Mouse (Mus musculus) thymus, adult 18-20 months (tissue): ENCODE data around the gene Ctnnd2.
"Not testable (repeated sequence)": the region's sequence is repeated elsewhere in the genome, so short reads cannot be mapped to it uniquely, and the experiment has no call there.

Experiments
- DNase-seq, 2 experiments: peaks; one replicate each; pipeline ENCODE4 v3.0.0; 2022; ENCODE audit warnings: mixed read lengths in 2 of 2

Ctnnd2 gene

DNA sequence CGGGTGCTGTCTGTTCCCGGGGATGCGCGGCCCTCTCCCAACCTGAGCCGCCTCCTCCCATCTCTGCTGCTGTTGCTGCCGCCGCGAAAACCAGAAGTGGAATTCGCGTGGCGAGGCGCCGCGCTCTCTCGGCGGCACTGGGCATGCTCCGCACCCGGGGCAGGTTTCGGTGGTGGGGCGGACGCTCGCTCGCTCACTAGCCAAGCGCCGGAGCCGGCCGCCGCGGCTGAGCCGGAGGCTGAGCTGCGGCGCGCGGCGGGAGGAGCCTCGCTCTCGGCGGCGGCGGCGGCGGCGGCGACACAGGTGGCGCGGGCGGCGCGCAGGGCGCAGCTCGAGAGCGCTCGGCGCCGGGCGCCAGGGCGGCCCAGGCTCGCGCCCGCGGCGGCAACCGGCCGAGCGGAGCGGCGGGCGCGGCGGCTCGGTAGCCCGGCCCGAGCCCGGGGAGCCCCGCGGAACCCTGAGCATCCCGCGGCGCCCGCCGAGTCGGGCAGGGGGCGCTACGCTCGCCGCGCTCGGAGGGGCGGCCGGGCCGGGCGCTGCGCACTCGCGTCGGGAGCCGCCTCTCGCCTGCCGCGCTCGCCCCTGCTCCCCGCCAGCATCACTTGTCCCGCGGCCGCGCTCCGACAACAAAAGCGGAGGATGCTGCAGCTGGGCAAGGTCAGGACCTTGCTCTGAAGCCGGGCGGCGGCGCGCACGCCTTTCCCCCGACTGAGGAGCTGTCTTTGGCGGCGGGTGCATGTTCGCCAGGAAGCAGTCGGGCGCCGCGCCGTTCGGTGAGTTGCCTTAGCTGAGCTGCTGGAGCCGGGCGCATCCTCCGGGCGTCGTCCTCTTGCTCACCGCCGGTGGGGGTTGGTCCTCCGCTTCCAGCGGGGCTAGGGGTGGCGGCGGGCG lies at the start of gene Ctnnd2:
Gene Ctnnd2 (plus strand): TSS at position 203 of the 891 bp plus-strand sequence.
- DNase-seq: no peak

DNA sequence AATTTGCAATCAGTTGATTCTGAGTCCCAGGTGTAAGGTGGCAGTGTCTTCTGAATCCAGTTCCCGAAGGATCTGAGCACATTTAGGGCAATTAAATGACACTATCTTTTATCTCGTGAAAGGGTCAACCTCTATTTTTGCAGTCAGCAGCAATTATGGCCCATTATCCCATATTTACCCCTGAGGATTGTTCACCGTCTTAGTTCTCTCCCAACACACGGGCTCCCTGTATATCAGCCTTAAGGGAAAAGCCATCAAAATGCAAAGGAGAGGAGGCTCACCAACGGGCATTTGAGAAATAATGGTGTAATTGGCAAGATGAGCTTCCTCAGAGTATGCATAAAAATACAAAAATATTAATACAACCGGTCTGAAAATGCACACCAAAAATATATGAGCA lies 41.7 kb upstream of the Ctnnd2 start:
- no peak for DNase-seq

DNA sequence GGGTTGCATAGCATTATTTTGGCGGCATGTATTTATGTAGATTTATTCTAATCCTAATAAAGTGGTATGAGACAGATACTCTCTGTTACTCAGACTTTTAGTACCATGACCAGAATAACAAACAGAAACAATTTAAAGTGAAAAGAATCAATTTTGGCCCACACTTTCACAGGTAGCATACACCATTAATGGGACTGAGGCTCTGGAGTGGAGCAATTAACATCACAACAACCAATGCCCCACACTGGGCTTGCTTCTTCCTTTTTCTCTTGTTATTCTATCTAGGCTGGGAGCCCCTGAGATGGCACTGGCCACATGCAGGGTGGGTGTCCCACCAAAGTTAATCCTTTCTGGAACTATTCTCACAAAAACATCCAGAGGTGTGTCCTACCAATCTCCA lies 32.8 kb upstream of the Ctnnd2 start:
- not testable (repeated sequence) for DNase-seq

DNA sequence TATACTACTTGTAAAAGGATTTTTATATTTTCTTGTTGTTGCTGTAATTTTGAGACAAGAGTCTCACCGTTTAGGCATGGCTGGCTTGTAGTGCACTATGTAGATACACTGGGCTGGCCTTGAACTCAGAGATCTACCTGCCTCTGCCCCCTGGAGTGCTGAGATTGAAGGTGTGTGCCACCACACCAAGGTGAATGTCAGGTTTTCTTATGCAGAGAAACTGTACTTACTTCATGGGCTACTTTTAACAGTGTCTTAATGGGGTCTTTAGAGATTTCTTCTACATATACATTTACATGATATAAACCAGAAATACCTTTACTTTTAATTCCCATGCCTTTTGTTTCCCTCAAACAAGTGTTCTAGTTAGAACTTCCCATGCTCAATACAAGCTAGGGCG lies 27.0 kb upstream of the Ctnnd2 start:
- DNase-seq: no peak

DNA sequence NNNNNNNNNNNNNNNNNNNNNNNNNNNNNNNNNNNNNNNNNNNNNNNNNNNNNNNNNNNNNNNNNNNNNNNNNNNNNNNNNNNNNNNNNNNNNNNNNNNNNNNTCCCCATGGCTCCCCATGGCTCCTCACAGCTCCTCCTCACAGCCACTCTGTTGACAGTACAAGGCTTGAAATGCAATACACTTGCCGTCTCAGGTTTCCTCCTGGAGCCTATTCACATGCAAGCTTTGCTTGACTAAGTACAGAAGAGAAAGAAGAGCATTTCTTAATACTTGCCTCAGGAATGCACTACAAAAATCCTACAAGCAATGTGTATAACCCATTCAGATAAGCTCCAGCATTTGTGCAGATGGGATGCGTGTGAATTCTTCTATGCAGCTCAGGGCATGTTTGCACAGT lies 20.2 kb upstream of the Ctnnd2 start:
- no peak for DNase-seq

DNA sequence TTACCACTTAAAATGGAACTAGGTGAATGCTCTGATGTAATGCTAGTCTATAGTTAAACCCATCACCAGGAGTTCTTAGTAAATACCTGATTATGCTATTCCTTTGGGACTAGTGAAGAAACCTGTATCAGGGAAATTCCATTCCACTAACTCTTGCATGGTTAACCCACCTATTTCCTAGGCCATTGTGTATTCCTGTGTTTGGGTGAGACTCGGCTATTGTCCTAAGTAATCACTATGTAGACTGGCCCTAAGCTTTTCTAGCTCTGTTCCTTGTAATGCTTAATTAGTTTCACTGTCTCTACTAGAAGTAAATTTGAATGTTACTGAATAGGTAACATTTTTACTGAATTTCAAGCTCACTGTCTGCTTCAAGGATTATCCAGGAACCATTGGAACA lies 14.4 kb upstream of the Ctnnd2 start:
- no peak for DNase-seq

DNA sequence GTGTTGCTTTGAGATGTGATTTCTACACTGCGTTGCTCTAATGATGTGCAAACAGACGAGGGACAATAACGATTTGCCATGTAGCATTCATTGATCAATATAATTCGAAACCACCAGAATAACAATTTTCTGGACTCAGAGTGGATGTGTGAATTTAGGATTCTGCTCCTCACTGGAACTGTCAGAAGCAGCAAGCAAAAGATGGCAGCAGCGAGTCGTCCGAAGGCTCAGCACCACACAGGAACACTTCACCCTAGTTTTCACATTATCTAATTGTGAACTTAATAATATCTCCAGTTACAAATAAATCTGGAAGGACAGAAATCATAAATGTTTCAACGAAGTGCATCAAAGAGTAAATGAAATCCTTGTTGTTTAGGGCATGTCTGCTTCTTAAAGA lies 2.4 kb upstream of the Ctnnd2 start:
- no peak for DNase-seq

DNA sequence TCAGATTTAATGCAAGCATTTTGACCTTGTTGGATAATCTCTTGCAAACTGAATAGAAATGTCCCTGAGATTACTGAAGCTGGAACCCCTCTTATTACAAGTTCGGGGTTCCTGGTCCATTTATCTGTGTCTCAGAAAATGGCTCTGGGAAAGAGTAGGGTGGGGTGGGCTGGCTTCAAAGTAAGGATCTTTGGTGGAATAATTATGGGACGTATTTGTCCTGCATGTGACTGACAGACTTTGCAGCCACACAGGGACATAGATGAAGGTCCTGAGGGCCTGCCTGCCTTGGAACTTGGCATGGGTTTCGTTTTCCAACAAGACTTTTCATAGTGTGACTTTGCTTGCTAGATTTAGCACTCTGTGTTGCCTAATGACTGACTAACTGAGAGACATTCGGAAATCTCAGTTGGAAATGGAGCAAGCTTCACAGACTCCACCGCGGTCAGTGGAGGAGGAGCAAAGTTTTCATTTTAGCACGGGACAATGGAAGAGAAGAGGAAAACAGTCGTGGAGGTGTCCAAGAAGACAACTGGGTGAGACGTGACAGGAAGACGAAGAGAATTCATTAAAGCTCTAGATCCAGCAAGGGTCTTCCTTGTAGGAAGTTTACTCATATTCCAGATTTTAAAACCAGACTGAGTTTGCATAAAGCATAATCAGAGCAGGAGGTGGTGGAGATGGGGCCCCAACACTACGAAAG lies 749 bp upstream of the Ctnnd2 start:
- DNase-seq: no peak

DNA sequence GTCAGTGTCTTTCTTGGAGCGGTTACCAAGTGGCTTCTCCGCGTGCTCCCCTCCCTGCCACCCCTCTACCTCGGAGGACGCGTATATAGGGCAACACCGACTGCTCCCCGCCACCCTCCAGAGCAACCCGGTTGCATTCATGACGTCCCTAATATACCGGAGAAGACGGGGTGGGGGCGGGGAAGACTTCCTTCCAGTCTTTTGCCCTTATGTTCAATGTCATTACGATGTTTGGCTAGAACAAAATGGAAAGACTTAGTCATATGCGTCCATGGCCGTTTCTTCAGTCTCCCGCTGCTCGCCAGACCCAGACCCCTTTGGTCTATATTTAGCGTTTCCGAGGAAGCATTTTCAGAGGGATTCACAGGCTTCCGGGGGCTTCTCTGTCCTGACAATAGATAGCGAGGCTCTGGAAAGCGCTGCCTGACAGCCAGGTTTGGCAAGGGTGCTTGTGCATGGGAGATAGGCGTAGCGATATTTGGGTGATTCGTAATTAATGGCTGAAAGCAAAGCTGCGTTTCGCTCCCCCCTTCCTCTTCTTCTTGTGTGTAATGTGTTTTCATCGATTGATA lies 1.1 kb downstream of the Ctnnd2 start:
- DNase-seq: no peak

DNA sequence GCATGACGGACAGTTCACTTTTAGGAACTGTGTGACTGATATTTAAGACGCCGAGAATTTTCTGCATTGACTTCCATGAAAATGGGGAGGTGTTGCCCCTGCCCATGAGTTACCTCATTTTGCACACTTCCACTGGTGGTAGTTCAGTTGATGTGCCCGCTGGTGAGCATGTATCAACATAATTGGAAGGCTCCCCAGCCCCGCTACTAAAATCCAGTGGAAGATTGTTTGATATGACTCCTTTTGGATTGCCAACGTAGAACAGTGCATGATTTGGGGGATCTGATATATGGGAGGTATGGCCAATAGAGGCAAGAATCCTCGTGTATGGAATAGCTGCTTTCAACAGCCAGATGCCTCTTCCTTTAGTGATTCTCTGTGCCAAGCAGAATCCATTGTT lies 1.9 kb downstream of the Ctnnd2 start:
- no peak for DNase-seq

DNA sequence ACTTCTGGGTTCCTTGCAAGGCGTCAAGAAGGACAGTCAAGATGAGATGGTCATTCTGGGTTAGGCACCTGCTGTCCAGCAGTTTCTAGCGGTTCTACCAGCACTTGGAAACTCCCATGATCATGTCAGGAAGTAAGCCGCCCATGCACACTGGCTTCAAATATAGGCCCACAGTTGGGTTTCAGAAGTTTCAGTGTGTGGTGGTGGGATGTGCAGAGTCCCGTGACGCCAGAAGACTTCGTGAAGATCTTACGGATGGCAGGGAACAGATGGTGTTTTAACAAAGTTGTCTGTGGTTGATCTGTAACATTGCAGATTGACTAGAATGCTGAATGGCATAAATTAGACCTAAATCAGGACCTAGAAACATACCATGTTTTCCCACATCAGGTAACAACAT lies 11.6 kb downstream of the Ctnnd2 start:
- DNase-seq: no peak

DNA sequence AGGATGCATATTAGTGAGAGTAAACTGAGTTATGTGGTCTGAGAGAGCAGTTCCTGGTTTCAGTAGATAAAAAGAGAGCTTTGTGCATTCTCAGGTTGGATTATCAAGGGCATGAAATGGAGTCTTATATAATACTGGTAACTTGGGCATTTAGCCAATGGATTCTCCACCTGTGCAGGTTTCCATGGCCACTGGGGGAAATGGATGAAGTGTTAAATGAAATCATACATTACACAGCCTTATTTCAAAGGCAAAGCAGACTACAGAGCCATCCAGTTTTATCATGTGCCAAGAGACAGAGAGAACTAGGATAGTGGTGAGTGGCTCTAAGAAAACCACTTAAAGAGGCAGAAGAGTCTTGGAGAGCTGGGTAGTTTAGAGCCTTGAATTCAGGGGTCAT lies 18.5 kb downstream of the Ctnnd2 start:
- DNase-seq: no peak

DNA sequence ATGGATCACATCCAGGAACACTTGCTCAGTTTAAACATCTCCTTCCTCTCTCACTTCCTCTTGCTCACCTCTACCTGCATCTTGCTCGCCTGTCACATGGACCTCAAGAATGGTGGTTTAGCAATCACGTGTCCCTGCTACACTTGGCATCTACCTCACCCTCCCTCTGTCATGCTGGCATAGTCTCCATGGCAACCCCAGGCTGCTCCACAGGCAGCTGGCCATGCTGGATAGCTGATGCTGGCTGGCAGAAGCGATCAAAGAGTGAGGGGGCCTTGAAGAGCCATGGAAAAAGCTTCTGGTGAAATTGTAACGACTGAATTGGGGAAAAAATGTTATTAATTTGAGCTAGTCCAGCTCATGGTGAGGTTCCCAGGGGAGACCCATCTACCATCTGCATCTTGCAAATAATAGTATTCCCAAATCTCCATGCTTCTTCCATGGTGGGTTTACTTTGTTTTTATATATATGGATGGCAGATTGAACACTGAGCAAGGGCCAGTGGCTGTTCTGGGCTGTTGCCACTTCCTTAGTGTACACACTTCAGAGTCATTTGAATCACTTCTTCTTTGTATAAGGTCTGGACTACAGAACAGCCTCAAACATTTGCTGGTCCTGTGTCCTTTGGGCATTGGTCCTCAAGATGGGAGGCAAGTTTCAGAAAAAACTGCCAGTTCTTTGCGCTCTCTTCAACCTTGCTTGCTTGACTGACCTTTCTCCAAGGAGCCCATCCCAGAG lies 19.7 kb downstream of the Ctnnd2 start:
- DNase-seq: no peak

DNA sequence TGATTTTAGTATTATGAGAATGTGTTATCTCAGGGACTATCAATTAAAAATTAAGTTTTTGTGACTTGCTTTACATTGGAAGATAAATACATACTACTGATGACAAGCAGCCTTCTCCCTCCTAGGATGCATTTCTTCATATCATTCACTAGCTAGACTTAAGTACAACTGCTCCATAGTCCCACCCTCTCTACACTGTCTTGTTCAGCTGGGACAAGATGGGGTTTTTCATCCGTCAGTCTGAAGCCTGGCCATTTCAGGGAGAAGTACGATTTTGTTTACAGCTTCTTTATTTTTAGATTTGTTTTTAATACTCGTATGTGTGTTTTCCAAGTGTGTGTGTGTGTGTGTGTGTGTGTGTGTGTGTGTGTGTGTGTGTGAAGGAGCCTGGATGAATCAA lies 26.0 kb downstream of the Ctnnd2 start:
- DNase-seq: no peak

DNA sequence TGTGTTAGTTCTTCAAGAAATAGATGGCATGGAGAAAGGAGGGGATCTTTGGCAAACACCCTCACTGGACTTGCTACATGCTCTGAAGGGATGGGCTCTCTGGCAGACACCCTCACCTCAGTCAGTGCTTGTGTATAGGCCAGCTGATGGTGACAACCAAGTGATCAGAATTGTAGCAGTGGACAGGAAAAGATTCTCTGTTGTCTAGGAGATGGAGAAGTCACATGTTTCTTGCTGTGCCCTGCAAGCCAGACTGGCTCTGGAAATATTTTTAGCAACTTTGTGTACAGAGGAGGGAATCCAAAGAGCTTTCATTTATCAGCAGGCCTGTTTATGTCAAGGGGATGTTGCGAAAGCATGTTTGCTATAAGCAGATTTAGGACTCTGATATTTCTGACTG lies 27.4 kb downstream of the Ctnnd2 start:
- DNase-seq: no peak

DNA sequence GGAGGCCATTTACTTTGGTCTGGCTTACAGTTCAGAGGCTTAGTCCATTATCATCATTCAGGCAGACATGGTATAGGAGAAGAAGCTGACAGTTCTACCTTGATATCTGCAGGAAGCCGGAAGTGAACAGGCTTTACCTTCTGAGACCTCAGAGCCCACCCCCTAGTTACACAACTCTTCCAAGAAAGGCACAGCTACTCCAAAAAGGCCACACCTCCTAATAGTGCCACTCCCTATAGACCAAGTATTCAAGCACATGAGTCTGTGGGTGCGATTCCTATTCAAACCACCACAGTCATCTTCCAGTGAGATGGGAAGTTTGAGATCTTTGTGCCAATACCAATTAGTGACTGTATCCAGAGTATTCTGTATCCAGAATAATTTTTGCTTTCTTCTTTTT lies 28.8 kb downstream of the Ctnnd2 start:
- DNase-seq: no peak

DNA sequence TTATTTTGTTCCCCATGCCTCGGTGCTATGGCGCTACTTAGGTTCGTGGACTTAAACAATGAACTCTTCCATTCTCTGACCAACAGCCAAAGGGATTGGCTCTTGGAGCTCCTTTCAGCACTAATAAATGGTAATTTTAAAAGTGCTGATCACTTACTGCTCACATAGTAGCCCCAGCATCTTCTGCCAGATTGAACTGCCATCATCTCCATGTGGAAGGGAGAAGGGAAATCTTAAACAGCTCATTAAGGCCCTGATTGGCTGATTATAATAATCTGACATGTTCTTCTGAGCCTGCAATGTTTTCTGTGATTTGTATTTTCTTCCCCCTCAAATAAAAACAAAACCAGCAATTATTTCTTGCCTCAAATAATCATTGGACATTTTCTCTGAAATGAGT lies 29.2 kb downstream of the Ctnnd2 start:
- DNase-seq: no peak

DNA sequence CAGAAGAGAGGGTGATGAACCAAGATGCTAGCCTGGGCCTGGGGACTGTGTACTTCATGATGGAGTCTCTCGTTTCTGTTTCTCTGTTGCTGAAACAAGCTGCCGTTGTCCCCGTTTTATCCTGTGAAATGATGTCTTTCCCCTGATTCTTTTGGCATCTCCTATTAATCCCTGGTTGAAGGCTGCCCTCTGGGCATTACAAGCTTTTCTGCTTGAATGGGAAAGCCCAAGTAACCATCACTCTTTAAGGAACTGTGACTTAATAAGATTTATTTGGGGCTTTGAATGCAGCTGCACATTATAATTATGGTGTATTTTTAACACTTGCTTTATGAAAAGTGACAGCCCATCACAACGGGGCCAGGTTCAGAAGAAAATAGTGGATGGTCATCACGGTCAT lies 40.4 kb downstream of the Ctnnd2 start:
- no peak for DNase-seq

DNA sequence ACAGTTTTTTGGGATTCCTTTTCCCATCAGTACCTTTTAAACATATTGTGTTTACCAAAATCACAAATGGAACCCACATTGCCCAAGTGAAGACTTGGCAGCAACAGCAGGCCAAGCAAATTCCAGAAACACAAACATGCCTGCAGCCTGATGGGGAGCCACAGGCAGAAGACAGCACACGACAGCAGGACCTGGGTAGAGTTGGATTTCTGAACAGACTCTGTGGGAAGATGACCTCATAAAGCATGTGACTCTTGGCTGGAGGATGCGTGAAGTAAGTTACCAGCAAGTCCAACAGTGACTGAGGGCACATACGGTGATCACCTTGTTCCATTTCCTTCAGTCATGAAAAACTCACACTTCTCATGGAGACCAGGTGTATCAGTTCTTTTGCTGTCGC lies 43.5 kb downstream of the Ctnnd2 start:
- DNase-seq: no peak

DNA sequence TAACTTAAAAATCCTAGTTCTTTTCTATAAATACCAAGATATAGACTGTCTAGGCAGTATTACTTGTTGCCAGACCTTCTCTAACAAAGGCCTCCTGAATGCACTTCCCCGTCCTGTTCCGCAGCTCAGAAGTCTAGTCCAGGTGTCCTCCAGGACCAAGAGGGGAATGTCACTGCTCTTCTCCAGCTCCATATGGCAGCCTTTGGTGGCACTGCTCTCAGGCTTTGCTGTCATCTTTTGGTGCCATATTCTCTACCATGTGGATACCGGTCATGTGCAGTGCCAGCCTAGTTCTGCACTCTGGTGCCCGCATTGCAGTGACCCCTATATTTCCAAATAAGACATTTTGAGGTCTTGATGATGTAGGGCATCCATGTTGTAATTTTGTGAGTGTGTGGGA lies 56.7 kb downstream of the Ctnnd2 start:
- DNase-seq: no peak

DNA sequence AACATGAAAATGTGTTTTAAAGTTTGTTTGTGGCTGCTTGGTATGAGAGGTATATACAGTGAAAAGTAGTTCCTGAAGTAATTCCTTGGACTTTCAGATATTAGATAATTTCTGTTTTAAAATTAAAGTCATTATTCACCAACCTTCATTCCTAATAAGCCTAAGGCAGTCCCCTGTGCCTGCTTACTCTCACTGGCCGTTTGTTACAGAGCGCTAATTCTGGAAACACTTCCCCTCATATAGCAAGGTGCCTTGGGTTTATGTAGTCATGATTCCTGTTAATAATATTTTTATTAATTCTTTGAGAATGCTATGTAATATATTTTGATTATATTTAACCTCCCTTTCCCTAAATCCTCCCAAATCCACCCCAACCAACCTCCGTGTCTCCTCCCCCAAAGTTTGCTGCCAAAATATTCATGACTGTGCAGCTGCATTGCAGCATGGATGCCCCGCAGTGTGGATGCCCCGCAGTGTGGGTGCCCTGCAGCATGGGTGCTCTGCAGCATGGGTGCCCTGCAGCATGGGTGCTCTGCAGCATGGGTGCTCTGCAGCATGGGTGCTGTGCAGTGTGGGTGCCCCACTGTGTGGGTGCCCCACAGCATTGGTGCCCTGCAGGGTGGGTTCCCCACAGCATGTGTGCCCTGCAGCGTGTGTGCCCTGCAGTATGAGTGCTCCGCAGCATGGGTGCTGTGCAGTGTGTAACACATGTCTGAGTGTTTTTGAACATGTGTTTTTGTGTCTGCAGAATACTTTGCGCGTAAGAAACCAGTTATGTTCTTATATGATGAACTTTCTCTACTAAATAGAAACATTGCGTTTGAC lies 63.0 kb downstream of the Ctnnd2 start:
- DNase-seq: no peak

DNA sequence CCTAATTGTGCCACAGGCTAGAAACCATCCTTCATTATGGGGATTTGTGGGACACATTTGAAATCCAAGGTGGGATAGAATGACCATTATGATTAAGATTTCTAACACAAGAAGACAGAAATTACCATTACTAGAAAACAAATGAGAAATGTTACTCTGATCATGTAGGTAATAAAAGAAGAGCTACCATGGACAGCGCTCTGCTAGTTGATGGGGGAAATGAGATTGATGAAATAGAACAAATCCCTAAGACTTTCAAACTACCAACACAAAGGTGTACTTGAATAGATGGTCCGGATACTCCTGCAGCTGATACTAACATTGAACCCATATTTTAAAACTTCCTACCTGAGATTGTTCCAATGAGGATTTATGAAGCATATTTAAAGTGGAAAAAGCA lies 68.5 kb downstream of the Ctnnd2 start:
- no peak for DNase-seq
